Mouse (Mus musculus) CH12.LX (cell line): ENCODE measurements at regions not wholly inside any gene's neighbourhood (a gene's known extent, or its start where the extent isn't known, plus 50 kb on each side); places are given as distances from the start of the nearest gene placed in this dataset.

Experiments
- CTCF ChIP-seq, 2 experiments: IDR thresholded peaks in 1 of 2; conservative IDR thresholded peaks in 1 of 2; 2 replicates each; pipeline ENCODE4 v1.5.1; 2011 to 2012; ENCODE audit warnings: low read depth in 2 of 2, low read length in 2 of 2, improper control_type of control experiment in 1 of 2, inconsistent platforms in 1 of 2, mild to moderate bottlenecking in 1 of 2, moderate library complexity in 1 of 2
- GABPA ChIP-seq: IDR thresholded peaks from 2 replicates; pipeline ENCODE4 v1.6.1; 2012; ENCODE audit warnings: low read depth, low read length, improper control_type of control experiment, inconsistent platforms; ENCODE audit not compliant: insufficient replicate concordance
- HCFC1 ChIP-seq: IDR thresholded peaks from 2 replicates; pipeline ENCODE4 v1.6.1; 2012; ENCODE audit warnings: low read depth, mild to moderate bottlenecking, inconsistent platforms, low read length, improper control_type of control experiment
- MXI1 ChIP-seq: IDR thresholded peaks from 2 replicates; pipeline ENCODE4 v1.6.1; 2011; ENCODE audit warnings: mild to moderate bottlenecking, low read depth, low read length, improper control_type of control experiment
- POLR2A ChIP-seq: IDR thresholded peaks from 2 replicates; pipeline ENCODE4 v1.6.1; 2011; ENCODE audit warnings: low read depth, mild to moderate bottlenecking, improper control_type of control experiment, low read length
- POLR2AphosphoS2 ChIP-seq: IDR thresholded peaks from 2 replicates; pipeline ENCODE4 v1.6.1; 2011; ENCODE audit warnings: low read depth, low read length, improper control_type of control experiment
- RAD21 ChIP-seq: IDR thresholded peaks from 2 replicates; pipeline ENCODE4 v1.6.1; 2011; ENCODE audit warnings: low read depth, mild to moderate bottlenecking, low read length, improper control_type of control experiment, moderate library complexity
- RCOR1 ChIP-seq: conservative IDR thresholded peaks from 2 replicates; pipeline ENCODE4 v1.6.1; 2012; ENCODE audit warnings: low read depth, mild to moderate bottlenecking, inconsistent platforms, low read length, improper control_type of control experiment
- TCF12 ChIP-seq: IDR thresholded peaks from 2 replicates; pipeline ENCODE4 v1.6.1; 2014; ENCODE audit warnings: low read depth, mild to moderate bottlenecking, inconsistent platforms, low read length, improper control_type of control experiment
- ZKSCAN1 ChIP-seq: IDR thresholded peaks from 2 replicates; pipeline ENCODE4 v1.6.1; 2012; ENCODE audit warnings: low read depth, inconsistent platforms, low read length, improper control_type of control experiment, borderline replicate concordance
- ZNF384 ChIP-seq: IDR thresholded peaks from 2 replicates; pipeline ENCODE4 v1.6.1; 2012; ENCODE audit warnings: low read depth, low read length, improper control_type of control experiment, inconsistent platforms

- no peak for TF ChIP-seq POLR2A
- no peak for TF ChIP-seq GABPA
- TF ChIP-seq ZNF384: no peak
- no peak for TF ChIP-seq TCF12
- TF ChIP-seq HCFC1: no peak
- no peak for TF ChIP-seq ZKSCAN1
- TF ChIP-seq CTCF (conservative IDR thresholded peaks at IDR 0.05 in 1 of 2, IDR thresholded peaks at IDR 0.05 in 1 of 2; ENCODE audit: low read depth in 2 of 2, low read length in 2 of 2): no peak
- no peak for TF ChIP-seq RAD21
- no peak for TF ChIP-seq POLR2AphosphoS2
- TF ChIP-seq RCOR1: no peak
- no peak for TF ChIP-seq MXI1
Observed at GRCm38 (mm10) chr3:11007363-11007762, 671.9 kb upstream of the Gm38303 start.
